Mouse (Mus musculus) MEL (cell line): ENCODE measurements around the gene Zic4. TPM values are rescaled to one million over a fixed set of nuclear protein-coding genes. Genes with fewer than 3 reads are reported as not detected.

Experiments used
- DNase-seq: peaks from one replicate; pipeline ENCODE4 v3.0.0; 2011; ENCODE audit warnings: low read depth, low spot score
- H3K27ac ChIP-seq: 2 replicates; pipeline ENCODE4 v1.5.1; 2012; ENCODE audit warnings: low read depth, mild to moderate bottlenecking, control low read depth, low read length, moderate library complexity; ENCODE audit not compliant: control insufficient read depth
- H3K27me3 ChIP-seq, 2 experiments: fragments of 150-350 bp in 1 of 2; sonication (generic) in 1 of 2; 2 replicates each; pipeline ENCODE4 v1.6.1; 2012; ENCODE audit warnings: low read length in 2 of 2, mild to moderate bottlenecking in 2 of 2, improper control_type of control experiment in 1 of 2, moderate library complexity in 1 of 2; ENCODE audit not compliant: insufficient read depth in 2 of 2, control insufficient read depth in 1 of 2
- H3K36me3 ChIP-seq, 2 experiments: 2 replicates each; pipeline ENCODE4 v1.6.1; 2012 to 2014; ENCODE audit warnings: low read length in 2 of 2, improper control_type of control experiment in 1 of 2, inconsistent platforms in 1 of 2, mild to moderate bottlenecking in 1 of 2; ENCODE audit not compliant: insufficient read depth in 2 of 2, control insufficient read depth in 1 of 2
- H3K4me1 ChIP-seq, 2 experiments: fragments of 150-350 bp in 1 of 2; sonication (generic) in 1 of 2; 2 replicates each; pipeline ENCODE4 v1.6.1; 2012; ENCODE audit warnings: low read length in 2 of 2, improper control_type of control experiment in 1 of 2, mild to moderate bottlenecking in 1 of 2; ENCODE audit not compliant: insufficient read depth in 2 of 2, control insufficient read depth in 1 of 2
- H3K4me3 ChIP-seq, 2 experiments: fragments of 150-350 bp in 1 of 2; sonication (generic) in 1 of 2; 2 replicates each; pipeline ENCODE4 v1.5.1; 2012; ENCODE audit warnings: low read depth in 2 of 2, low read length in 2 of 2, mild to moderate bottlenecking in 2 of 2, moderate library complexity in 2 of 2, control low read depth in 1 of 2, improper control_type of control experiment in 1 of 2; ENCODE audit not compliant: control insufficient read depth in 1 of 2, insufficient read depth in 1 of 2
- H3K79me2 ChIP-seq: 2 replicates; pipeline ENCODE4 v1.6.1; 2012; ENCODE audit warnings: mild to moderate bottlenecking, low read length, moderate library complexity; ENCODE audit not compliant: control insufficient read depth, poor library complexity, insufficient read depth
- H3K9ac ChIP-seq: 2 replicates; pipeline ENCODE4 v1.6.1; 2012; ENCODE audit warnings: low read depth, mild to moderate bottlenecking, control low read depth, low read length, moderate library complexity; ENCODE audit not compliant: control insufficient read depth, poor library complexity, severe bottlenecking
- H3K9me3 ChIP-seq: fragments of 150-350 bp; sonication (generic); replicated peaks from 2 replicates; pipeline ENCODE4 v1.6.1; 2012; ENCODE audit warnings: mild to moderate bottlenecking, low read length, improper control_type of control experiment, moderate library complexity; ENCODE audit not compliant: insufficient read depth
- BHLHE40 ChIP-seq: IDR thresholded peaks from 2 replicates; pipeline ENCODE4 v1.6.1; 2012; ENCODE audit warnings: low read depth, mild to moderate bottlenecking, inconsistent platforms, low read length, improper control_type of control experiment, borderline replicate concordance
- CHD1 ChIP-seq: IDR thresholded peaks from 2 replicates; pipeline ENCODE4 v1.6.1; 2012; ENCODE audit warnings: low read depth, mild to moderate bottlenecking, inconsistent platforms, low read length, improper control_type of control experiment
- E2F4 ChIP-seq: IDR thresholded peaks from 2 replicates; pipeline ENCODE4 v1.6.1; 2011; ENCODE audit warnings: low read depth, low read length, improper control_type of control experiment, borderline replicate concordance
- ELF1 ChIP-seq: IDR thresholded peaks from 2 replicates; pipeline ENCODE4 v1.6.1; 2014; ENCODE audit warnings: low read depth, mild to moderate bottlenecking, inconsistent platforms, low read length, improper control_type of control experiment, moderate library complexity
- EP300 ChIP-seq, 2 experiments: IDR thresholded peaks; 2 replicates each; pipeline ENCODE4 v1.6.1; 2011; ENCODE audit warnings: improper control_type of control experiment in 2 of 2, low read length in 2 of 2, low read depth in 1 of 2, mild to moderate bottlenecking in 1 of 2
- GABPA ChIP-seq: IDR thresholded peaks from 2 replicates; pipeline ENCODE4 v1.6.1; 2012; ENCODE audit warnings: low read depth, mild to moderate bottlenecking, inconsistent platforms, low read length, improper control_type of control experiment, moderate library complexity
- GATA1 ChIP-seq: IDR thresholded peaks from 2 replicates; pipeline ENCODE4 v1.6.1; 2011; ENCODE audit warnings: low read depth, low read length, improper control_type of control experiment
- HCFC1 ChIP-seq: IDR thresholded peaks from 2 replicates; pipeline ENCODE4 v1.6.1; 2012; ENCODE audit warnings: low read depth, mild to moderate bottlenecking, inconsistent platforms, low read length, improper control_type of control experiment, moderate library complexity
- MAX ChIP-seq: IDR thresholded peaks from 2 replicates; pipeline ENCODE4 v1.6.1; 2011; ENCODE audit warnings: low read length, improper control_type of control experiment
- MYB ChIP-seq: IDR thresholded peaks from 2 replicates; pipeline ENCODE4 v1.6.1; 2011; ENCODE audit warnings: mild to moderate bottlenecking, low read depth, low read length, improper control_type of control experiment
- MYC ChIP-seq: IDR thresholded peaks from 2 replicates; pipeline ENCODE4 v1.6.1; 2011; ENCODE audit warnings: low read depth, mild to moderate bottlenecking, low read length, improper control_type of control experiment, moderate library complexity
- NELFE ChIP-seq: IDR thresholded peaks from 2 replicates; pipeline ENCODE4 v1.6.1; 2011; ENCODE audit warnings: low read depth, low read length, improper control_type of control experiment
- POLR2A ChIP-seq, 2 experiments: IDR thresholded peaks; 2 replicates each; pipeline ENCODE4 v1.6.1; 2011 to 2012; ENCODE audit warnings: low read length in 2 of 2, mild to moderate bottlenecking in 2 of 2, control low read depth in 1 of 2, improper control_type of control experiment in 1 of 2, low read depth in 1 of 2, moderate library complexity in 1 of 2; ENCODE audit not compliant: control insufficient read depth in 1 of 2, insufficient read depth in 1 of 2, poor library complexity in 1 of 2
- POLR2AphosphoS2 ChIP-seq: IDR thresholded peaks from 2 replicates; pipeline ENCODE4 v1.6.1; 2011; ENCODE audit warnings: low read length, improper control_type of control experiment
- TBP ChIP-seq: IDR thresholded peaks from 2 replicates; pipeline ENCODE4 v1.8.0; 2011; ENCODE audit warnings: low read depth, low read length, improper control_type of control experiment
- TCF12 ChIP-seq: IDR thresholded peaks from 2 replicates; pipeline ENCODE4 v1.6.1; 2014; ENCODE audit warnings: low read depth, mild to moderate bottlenecking, inconsistent platforms, low read length, improper control_type of control experiment, moderate library complexity
- USF1 ChIP-seq: IDR thresholded peaks from 2 replicates; pipeline ENCODE4 v1.6.1; 2014; ENCODE audit warnings: low read depth, mild to moderate bottlenecking, inconsistent platforms, low read length, improper control_type of control experiment, moderate library complexity
- USF2 ChIP-seq, 2 experiments: IDR thresholded peaks; 2 replicates each; pipeline ENCODE4 v1.6.1; 2011 to 2012; ENCODE audit warnings: improper control_type of control experiment in 2 of 2, low read length in 2 of 2, borderline replicate concordance in 1 of 2, inconsistent platforms in 1 of 2, low read depth in 1 of 2, mild to moderate bottlenecking in 1 of 2; ENCODE audit not compliant: insufficient read depth in 1 of 2
- ZKSCAN1 ChIP-seq: IDR thresholded peaks from 2 replicates; pipeline ENCODE4 v1.6.1; 2012; ENCODE audit warnings: low read depth, mild to moderate bottlenecking, inconsistent platforms, low read length, improper control_type of control experiment, moderate library complexity
- ZMIZ1 ChIP-seq: IDR thresholded peaks from 2 replicates; pipeline ENCODE4 v1.6.1; 2012; ENCODE audit warnings: low read depth, mild to moderate bottlenecking, inconsistent platforms, low read length, improper control_type of control experiment, moderate library complexity
- polyA plus RNA-seq, 2 experiments: library from polyadenylated mRNA; stranded (reverse) in 1 of 2; unstranded in 1 of 2; fragments of >175 nt in 1 of 2; fragments of >200 nt in 1 of 2; gene quantifications; 2 replicates each; pipeline versions ENCODE4 v1.2.1 to v1.2.4; 2012; ENCODE audit warnings: low replicate concordance in 2 of 2, low read depth in 1 of 2; ENCODE audit not compliant: insufficient read length in 2 of 2, insufficient read depth in 1 of 2, missing spikeins in 1 of 2
- total RNA-seq: library from RNA; depleted of rRNA; stranded (reverse); fragments of 300-350 nt; gene quantifications from 2 replicates; pipeline ENCODE4 v1.2.3, GENCODE M21; 2012

Zic4 gene
- total and polyA plus RNA-seq, 3 experiments: not detected

DNA sequence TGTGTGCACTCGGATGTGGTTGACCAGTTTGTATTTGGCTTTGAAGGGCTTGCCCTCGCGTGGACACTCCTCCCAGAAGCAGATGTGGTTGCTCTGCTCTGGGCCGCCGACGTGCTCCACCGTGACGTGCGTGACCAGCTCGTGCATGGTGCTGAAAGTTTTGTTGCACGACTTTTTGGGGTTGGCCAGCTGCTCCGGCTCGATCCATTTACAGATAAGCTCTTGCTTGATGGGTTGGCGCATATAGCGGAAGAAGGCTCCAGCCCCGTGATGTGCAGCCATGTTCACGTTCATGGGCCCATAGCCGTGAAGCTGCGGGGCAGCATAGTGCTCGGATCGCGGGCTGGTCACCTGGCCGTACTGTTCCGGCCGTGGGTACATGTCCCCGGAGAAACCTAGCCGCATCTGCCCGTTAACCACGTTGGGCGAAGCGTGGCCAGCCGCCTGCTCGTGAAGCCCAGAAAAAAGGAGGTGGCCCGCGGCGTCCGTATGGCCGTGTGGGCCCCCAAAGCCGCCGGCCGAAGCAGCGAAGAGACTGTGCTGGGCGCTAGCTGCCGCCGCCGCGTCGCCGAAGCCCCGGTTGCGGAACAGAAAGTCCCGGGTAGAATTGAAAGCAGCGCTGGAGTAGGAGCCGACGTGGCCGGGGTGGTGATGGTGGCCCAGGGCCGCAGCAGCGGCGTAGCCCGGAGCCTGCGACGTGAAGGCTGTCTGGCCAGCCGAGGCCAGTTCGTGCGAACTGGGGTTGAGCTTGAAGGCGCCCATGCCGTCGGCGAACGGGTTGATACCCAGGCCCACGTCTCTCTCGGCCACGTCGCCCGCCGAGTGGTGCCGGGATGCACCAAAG, 2.1 kb downstream of the Zic4 start:
- H3K36me3 ChIP-seq: no peaks in the 10 kb centered on the region
- no peaks in the 10 kb centered on the region for H3K9me3 ChIP-seq
- H3K79me2 ChIP-seq: no peaks in the 10 kb centered on the region
- DNase-seq: no peak
- no peaks in the 10 kb centered on the region for H3K4me1 ChIP-seq
- no peak overlapping the region for H3K9ac ChIP-seq
- TF ChIP-seq NELFE (no peak), USF1 (no peak), USF2 (IDR thresholded peaks at IDR 0.05; ENCODE audit: borderline replicate concordance in 1 of 2, insufficient read depth in 1 of 2, low read depth in 1 of 2, low read length in 2 of 2) (no peak)
- no peak overlapping the region for H3K4me3 ChIP-seq
- H3K27me3 ChIP-seq: no peaks in the 10 kb centered on the region
- no peak overlapping the region for H3K27ac ChIP-seq

GRCm38 (mm10) chr9:91364971-91365501, 2.8 kb downstream of the Zic4 start:
- Histone ChIP-seq H3K4me1 (no peaks in the 10 kb centered on the region), H3K4me3 (no peak overlapping the region)

DNA sequence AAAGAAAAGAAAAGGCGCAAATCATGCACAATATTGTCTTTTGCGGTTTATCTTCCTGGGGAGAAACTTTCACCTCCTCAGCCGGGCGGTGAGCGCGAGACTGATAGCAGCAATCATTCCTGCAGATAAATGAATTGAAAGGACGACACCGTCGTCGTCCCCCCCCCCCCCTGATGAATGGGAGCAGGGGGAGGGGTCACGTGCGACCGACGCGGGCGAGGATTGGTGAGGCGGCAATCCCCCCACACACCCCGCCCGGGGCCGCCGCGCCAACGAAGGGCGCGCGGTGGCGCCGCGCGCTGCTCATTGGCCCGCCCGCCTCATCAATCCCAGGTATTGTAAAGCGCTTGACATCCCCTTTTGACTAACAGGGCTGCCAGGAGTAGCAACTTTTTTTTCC, 3.5 kb downstream of the Zic4 start, which contains the start of gene Zic1:
Gene Zic1 (minus strand): TSS at position 147 of the 400 bp plus-strand sequence.
- Histone ChIP-seq H3K79me2 (no peaks in the 10 kb centered on the region), H3K4me1 (no peaks in the 10 kb centered on the region), H3K9me3 (no peaks in the 10 kb centered on the region), H3K27ac (no peak within 1 kb of the TSS), H3K36me3 (no peaks in the 10 kb centered on the region), H3K9ac (no peak within 1 kb of the TSS), H3K27me3 (no peaks in the 10 kb centered on the region), H3K4me3 (no peak within 1 kb of the TSS)
- no peak for DNase-seq
- TF ChIP-seq NELFE: no peak
- TF ChIP-seq USF1: no peak
- no peak for TF ChIP-seq GATA1
- TF ChIP-seq ELF1: no peak
- no peak for TF ChIP-seq TBP
- TF ChIP-seq CHD1: no peak
- TF ChIP-seq USF2 (IDR thresholded peaks at IDR 0.05; ENCODE audit: borderline replicate concordance in 1 of 2, insufficient read depth in 1 of 2, low read depth in 1 of 2, low read length in 2 of 2): no peak
- TF ChIP-seq BHLHE40: no peak
- no peak for TF ChIP-seq EP300 (IDR thresholded peaks at IDR 0.05; ENCODE audit: low read depth in 1 of 2, low read length in 2 of 2)
- TF ChIP-seq POLR2A (IDR thresholded peaks at IDR 0.05; ENCODE audit: control insufficient read depth in 1 of 2, insufficient read depth in 1 of 2, low read depth in 1 of 2, low read length in 2 of 2, poor library complexity in 1 of 2): no peak
- no peak for TF ChIP-seq MAX

More at GRCm38 (mm10) chr9:91364971-91365501, 2.8 kb downstream of the Zic4 start:
- Histone ChIP-seq H3K36me3 (no peaks in the 10 kb centered on the region), H3K27me3 (no peaks in the 10 kb centered on the region), H3K9me3 (no peaks in the 10 kb centered on the region), H3K9ac (no peak overlapping the region), H3K27ac (no peak overlapping the region), H3K79me2 (no peaks in the 10 kb centered on the region)
- TF ChIP-seq GATA1: no peak
- no peak for TF ChIP-seq MYC
- TF ChIP-seq MYB: no peak
- TF ChIP-seq ZMIZ1: no peak
- TF ChIP-seq HCFC1: no peak
- TF ChIP-seq ZKSCAN1: no peak
- no peak for TF ChIP-seq TCF12
- no peak for TF ChIP-seq E2F4
- TF ChIP-seq MAX: no peak
- no peak for TF ChIP-seq ELF1
- no peak for TF ChIP-seq GABPA
- TF ChIP-seq POLR2AphosphoS2: no peak
- no peak for DNase-seq
